Mouse (Mus musculus) forebrain, embryonic 11.5 days (tissue): ENCODE results near the gene Ppp2r5c. TPM values are rescaled to one million over a fixed set of nuclear protein-coding genes. Genes with fewer than 3 reads are reported as not detected.

Experiments
- ATAC-seq: fragments of 200-750 bp; cut with Nextera tagmentation; replicated peaks from 2 replicates; pipeline ENCODE4 v1.8.0; 2017; ENCODE audit warnings: moderate TSS enrichment; ENCODE audit not compliant: low FRiP score
- DNase-seq: peaks from one replicate; pipeline ENCODE4 v3.0.0-alpha.2; 2017; ENCODE audit warnings: low spot score
- H3K27ac ChIP-seq: fragments of 300-500 bp; sonication (generic); 2 replicates; pipeline ENCODE4 v1.5.1; 2014; ENCODE audit warnings: low read depth, low read length
- H3K27me3 ChIP-seq: fragments of 300-500 bp; sonication (generic); 2 replicates; pipeline ENCODE4 v1.6.1; 2014; ENCODE audit warnings: mild to moderate bottlenecking, low read length, mixed read lengths; ENCODE audit not compliant: control insufficient read depth, insufficient read depth
- H3K36me3 ChIP-seq: fragments of 300-500 bp; sonication (generic); 2 replicates; pipeline ENCODE4 v1.6.1; 2014; ENCODE audit warnings: mild to moderate bottlenecking, low read length, moderate library complexity, mixed read lengths; ENCODE audit not compliant: control insufficient read depth, insufficient read depth
- H3K4me1 ChIP-seq: fragments of 300-500 bp; sonication (generic); replicated peaks from 2 replicates; pipeline ENCODE4 v1.6.1; 2014; ENCODE audit warnings: low read length, mixed read lengths; ENCODE audit not compliant: control insufficient read depth, insufficient read depth
- H3K4me2 ChIP-seq: fragments of 300-500 bp; sonication (generic); 2 replicates; pipeline ENCODE4 v1.6.1; 2014; ENCODE audit warnings: low read depth, mild to moderate bottlenecking, low read length, moderate library complexity, mixed read lengths; ENCODE audit not compliant: severe bottlenecking
- H3K4me3 ChIP-seq: fragments of 300-500 bp; sonication (generic); 2 replicates; pipeline ENCODE4 v1.5.1; 2014; ENCODE audit warnings: low read depth, low read length
- H3K9ac ChIP-seq: fragments of 300-500 bp; sonication (generic); 2 replicates; pipeline ENCODE4 v1.6.1; 2014; ENCODE audit warnings: low read length
- H3K9me3 ChIP-seq: fragments of 300-500 bp; sonication (generic); 2 replicates; pipeline ENCODE4 v1.6.1; 2016; ENCODE audit warnings: low read length, mixed read lengths; ENCODE audit not compliant: control insufficient read depth
- WGBS: fragments of 180-500 bp; shearing (Covaris S2); extraction: QIAGEN DNeasy Blood & Tissue Kit; methylation state at CpG from one replicate; pipeline ENCODE4 v1.1.7; 2014; 5-methylcytosine and 5-hydroxymethylcytosine counted together
- polyA plus RNA-seq: library from polyadenylated mRNA; unstranded; fragments of >200 nt; fragmentation: Nextera tagmentation; extraction: Ambion mirVana; gene quantifications from 2 replicates; pipeline ENCODE4 v1.2.1, GENCODE M21; 2014

The Ppp2r5c gene
- polyA plus RNA-seq, 1 experiment from 2014 or later: 163 TPM

GRCm38 (mm10) chr12:110541528-110541927 lies 94.6 kb downstream of the Ppp2r5c start:
- 73% methylated on average over 5 of the region's 5 CpGs for WGBS
- no peaks in the 10 kb centered on the region for H3K27me3 ChIP-seq
- no peak overlapping the region for H3K27ac ChIP-seq
- H3K9ac ChIP-seq: no peak overlapping the region
- H3K9me3 ChIP-seq: no peaks in the 10 kb centered on the region
- H3K4me2 ChIP-seq: no peak overlapping the region
- ATAC-seq (no peak), DNase-seq (no peak)
- H3K4me3 ChIP-seq: no peak overlapping the region
- H3K36me3 ChIP-seq: no peaks in the 10 kb centered on the region
- no peaks in the 10 kb centered on the region; the same call in 1 of the 2 replicates for H3K4me1 ChIP-seq

- DNase-seq: no peak
- H3K36me3 ChIP-seq: no peaks in the 10 kb centered on the region; the same call in 1 of the 2 replicates
- no peak overlapping the region for H3K4me3 ChIP-seq
- no peaks in the 10 kb centered on the region; the same call in 1 of the 2 replicates for H3K4me1 ChIP-seq
- H3K27ac ChIP-seq: no peak overlapping the region
- no peak overlapping the region for H3K4me2 ChIP-seq
- WGBS: 87% methylated on average over 4 of the region's 4 CpGs
- no peaks in the 10 kb centered on the region for H3K27me3 ChIP-seq
- no peak overlapping the region for H3K9ac ChIP-seq
- ATAC-seq: no peak
- no peaks in the 10 kb centered on the region for H3K9me3 ChIP-seq
Measured at GRCm38 (mm10) chr12:110545040-110545701, 98.3 kb downstream of the Ppp2r5c start.

- H3K9ac ChIP-seq: no peak overlapping the region
- H3K9me3 ChIP-seq: no peaks in the 10 kb centered on the region
- DNase-seq (no peak), ATAC-seq (no peak)
- H3K36me3 ChIP-seq: peaks cover 2% of the 10 kb centered on the region
- H3K27ac ChIP-seq: no peak overlapping the region
- WGBS: 95% methylated on average over 12 of the region's 12 CpGs
- H3K4me1 ChIP-seq: no peaks in the 10 kb centered on the region
- H3K4me2 ChIP-seq: no peak overlapping the region
- H3K27me3 ChIP-seq: no peaks in the 10 kb centered on the region
- no peak overlapping the region for H3K4me3 ChIP-seq
Measured at GRCm38 (mm10) chr12:110547573-110547972, 100.7 kb downstream of the Ppp2r5c start.

- 90% methylated on average over 7 of the region's 7 CpGs for WGBS
- peaks cover 4% of the 10 kb centered on the region for H3K36me3 ChIP-seq
Measured at GRCm38 (mm10) chr12:110549437-110550112, 102.7 kb downstream of the Ppp2r5c start.

GRCm38 (mm10) chr12:110550364-110550763 lies 103.4 kb downstream of the Ppp2r5c start:
- H3K4me1 ChIP-seq: no peaks in the 10 kb centered on the region
- H3K4me3 ChIP-seq: no peak overlapping the region
- no peaks in the 10 kb centered on the region for H3K9me3 ChIP-seq
- no peak overlapping the region for H3K9ac ChIP-seq
- ATAC-seq (no peak), DNase-seq (no peak)
- 92% methylated on average over 15 of the region's 15 CpGs for WGBS
- no peak overlapping the region for H3K4me2 ChIP-seq
- H3K27me3 ChIP-seq: no peaks in the 10 kb centered on the region
- H3K36me3 ChIP-seq: peaks cover 4% of the 10 kb centered on the region
- no peak overlapping the region for H3K27ac ChIP-seq

More at GRCm38 (mm10) chr12:110549437-110550112, 102.7 kb downstream of the Ppp2r5c start:
- Histone ChIP-seq H3K9ac (no peak overlapping the region), H3K4me2 (no peak overlapping the region), H3K27ac (no peak overlapping the region), H3K4me1 (no peaks in the 10 kb centered on the region), H3K4me3 (no peak overlapping the region), H3K27me3 (no peaks in the 10 kb centered on the region), H3K9me3 (no peaks in the 10 kb centered on the region)
- no peak for DNase-seq
- no peak for ATAC-seq

GRCm38 (mm10) chr12:110552113-110552512 lies 105.2 kb downstream of the Ppp2r5c start:
- Histone ChIP-seq H3K9ac (no peak overlapping the region), H3K4me3 (no peak overlapping the region), H3K4me2 (no peak overlapping the region), H3K27me3 (no peaks in the 10 kb centered on the region), H3K4me1 (no peaks in the 10 kb centered on the region), H3K9me3 (no peaks in the 10 kb centered on the region), H3K27ac (no peak overlapping the region), H3K36me3 (peaks cover 4% of the 10 kb centered on the region)
- DNase-seq: no peak
- WGBS: 89% methylated on average over 13 of the region's 13 CpGs
- no peak for ATAC-seq

GRCm38 (mm10) chr12:110553362-110553761 lies 106.4 kb downstream of the Ppp2r5c start:
- Histone ChIP-seq H3K9me3 (no peaks in the 10 kb centered on the region), H3K9ac (no peak overlapping the region), H3K27me3 (no peaks in the 10 kb centered on the region), H3K27ac (no peak overlapping the region), H3K36me3 (peaks cover 4% of the 10 kb centered on the region), H3K4me2 (no peak overlapping the region), H3K4me1 (no peaks in the 10 kb centered on the region), H3K4me3 (no peak overlapping the region)
- DNase-seq: no peak
- 92% methylated on average over 5 of the region's 5 CpGs for WGBS
- ATAC-seq: no peak

GRCm38 (mm10) chr12:110555536-110556240 lies 108.8 kb downstream of the Ppp2r5c start:
- Histone ChIP-seq H3K4me3 (no peak overlapping the region), H3K4me1 (no peaks in the 10 kb centered on the region), H3K27ac (no peak overlapping the region), H3K9me3 (no peaks in the 10 kb centered on the region), H3K9ac (no peak overlapping the region), H3K36me3 (peaks cover 4% of the 10 kb centered on the region), H3K4me2 (no peak overlapping the region), H3K27me3 (no peaks in the 10 kb centered on the region)
- ATAC-seq (no peak), DNase-seq (no peak)
- 90% methylated on average over 21 of the region's 21 CpGs for WGBS
